Mouse (Mus musculus): ENCODE measurements at regions not wholly inside any gene's neighbourhood (a gene's known extent, or its start where the extent isn't known, plus 50 kb on each side); places are given as distances from the start of the nearest gene placed in this dataset.

DNA sequence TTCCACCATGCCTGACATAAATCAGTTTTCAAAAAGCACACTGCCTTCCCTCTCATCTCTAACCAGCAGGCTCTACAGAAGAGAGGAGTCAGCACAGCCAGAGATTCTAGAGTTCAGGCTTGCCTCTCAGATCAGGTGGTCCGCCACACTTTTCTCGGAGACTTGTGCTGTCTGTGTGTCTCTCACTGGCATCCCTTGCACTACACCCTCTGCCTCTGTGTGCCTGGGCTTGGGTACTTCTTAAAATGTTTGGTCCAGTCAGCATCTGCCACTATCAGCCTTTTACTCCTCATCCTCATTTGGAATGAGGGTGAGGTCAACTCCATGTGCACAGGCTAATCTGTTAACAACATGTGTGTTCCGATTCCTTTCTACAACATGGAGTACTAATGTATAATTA, 92.0 kb downstream of the S1pr1 start:
- Histone ChIP-seq H3K27ac (ENCODE audit: low read depth, low read length) (no peak overlapping the region), H3K9ac (replicated peaks; ENCODE audit: low read length, poor library complexity, severe bottlenecking) (no peak overlapping the region), H3K4me3 (ENCODE audit: low read depth, low read length) (no peak overlapping the region), H3K36me3 (ENCODE audit: insufficient read depth, low read length) (no peaks in the 10 kb centered on the region), H3K4me2 (ENCODE audit: low read depth, low read length, poor library complexity, severe bottlenecking) (no peak overlapping the region), H3K9me3 (ENCODE audit: low read length) (no peaks in the 10 kb centered on the region), H3K27me3 (ENCODE audit: insufficient read depth, low read length) (no peaks in the 10 kb centered on the region), H3K4me1 (ENCODE audit: insufficient read depth, low read length) (no peaks in the 10 kb centered on the region)
- 97% methylated on average over 3 of the region's 3 CpGs for WGBS
- ATAC-seq (ENCODE audit: low FRiP score) (no peak), DNase-seq (ENCODE audit: low spot score) (no peak)
- no peak for TF ChIP-seq CTCF (IDR thresholded peaks at IDR 0.05)

DNA sequence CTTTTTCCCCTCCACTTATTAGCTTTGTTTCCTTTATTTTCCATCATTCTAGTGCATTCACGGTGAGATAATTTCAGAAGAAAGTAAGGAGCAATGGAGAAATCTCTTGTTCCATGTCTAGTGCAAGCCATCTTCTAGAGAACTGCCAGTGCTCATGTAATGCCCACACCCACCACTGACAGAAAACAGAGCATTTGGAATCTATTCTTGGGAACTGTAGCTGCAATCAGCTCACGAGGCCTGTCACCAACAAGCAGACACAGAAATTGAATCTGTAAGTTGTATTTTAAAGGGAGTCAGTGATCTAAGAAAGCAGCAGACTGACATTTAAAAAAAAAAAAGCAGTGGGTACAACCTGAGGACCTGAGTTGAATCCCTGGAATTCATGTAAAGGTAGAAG, 92.6 kb downstream of the S1pr1 start:
- H3K9me3 ChIP-seq (ENCODE audit: low read length) = no peaks in the 10 kb centered on the region
- TF ChIP-seq CTCF (IDR thresholded peaks at IDR 0.05) = no peak
- no peak overlapping the region for H3K4me2 ChIP-seq (ENCODE audit: low read depth, low read length, poor library complexity, severe bottlenecking)
- no peak overlapping the region for H3K9ac ChIP-seq (replicated peaks; ENCODE audit: low read length, poor library complexity, severe bottlenecking)
- H3K4me1 ChIP-seq (ENCODE audit: insufficient read depth, low read length) = no peaks in the 10 kb centered on the region
- no peak overlapping the region for H3K27ac ChIP-seq (ENCODE audit: low read depth, low read length)
- H3K36me3 ChIP-seq (ENCODE audit: insufficient read depth, low read length) = no peaks in the 10 kb centered on the region
- no peak for ATAC-seq (ENCODE audit: low FRiP score)
- no peaks in the 10 kb centered on the region for H3K27me3 ChIP-seq (ENCODE audit: insufficient read depth, low read length)
- DNase-seq (ENCODE audit: low spot score) = no peak
- H3K4me3 ChIP-seq (ENCODE audit: low read depth, low read length) = no peak overlapping the region
- 77% methylated on average over 2 of the region's 2 CpGs for WGBS

DNA sequence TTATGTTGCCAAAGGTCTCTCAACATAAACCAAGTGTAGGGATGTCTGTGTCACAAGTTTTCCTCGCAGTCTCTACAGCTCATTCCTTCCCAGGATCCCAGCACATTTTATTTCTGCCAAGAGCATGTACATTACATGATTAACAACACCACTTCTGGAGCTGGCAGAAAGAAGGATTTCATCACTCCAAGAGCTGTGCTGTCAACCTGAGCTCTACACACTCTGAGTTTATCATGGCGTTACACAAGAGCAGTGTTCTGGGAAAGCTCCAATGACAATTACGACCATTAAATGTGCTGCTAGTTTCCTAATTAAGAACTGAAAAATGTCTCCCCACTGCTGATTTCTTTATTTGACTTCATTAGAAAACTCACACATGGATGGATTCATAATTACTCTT, 94.9 kb downstream of the S1pr1 start:
- Histone ChIP-seq H3K27me3 (ENCODE audit: insufficient read depth, low read length) (no peaks in the 10 kb centered on the region), H3K4me3 (ENCODE audit: low read depth, low read length) (no peak overlapping the region), H3K9me3 (ENCODE audit: low read length) (no peaks in the 10 kb centered on the region), H3K27ac (ENCODE audit: low read depth, low read length) (no peak overlapping the region), H3K4me2 (ENCODE audit: low read depth, low read length, poor library complexity, severe bottlenecking) (no peak overlapping the region), H3K9ac (replicated peaks; ENCODE audit: low read length, poor library complexity, severe bottlenecking) (no peak overlapping the region), H3K4me1 (ENCODE audit: insufficient read depth, low read length) (no peaks in the 10 kb centered on the region), H3K36me3 (ENCODE audit: insufficient read depth, low read length) (no peaks in the 10 kb centered on the region)
- WGBS = 84% methylated on average over 3 of the region's 3 CpGs
- DNase-seq (ENCODE audit: low spot score) = no peak
- ATAC-seq (ENCODE audit: low FRiP score) = no peak
- no peak for TF ChIP-seq CTCF (IDR thresholded peaks at IDR 0.05)

DNA sequence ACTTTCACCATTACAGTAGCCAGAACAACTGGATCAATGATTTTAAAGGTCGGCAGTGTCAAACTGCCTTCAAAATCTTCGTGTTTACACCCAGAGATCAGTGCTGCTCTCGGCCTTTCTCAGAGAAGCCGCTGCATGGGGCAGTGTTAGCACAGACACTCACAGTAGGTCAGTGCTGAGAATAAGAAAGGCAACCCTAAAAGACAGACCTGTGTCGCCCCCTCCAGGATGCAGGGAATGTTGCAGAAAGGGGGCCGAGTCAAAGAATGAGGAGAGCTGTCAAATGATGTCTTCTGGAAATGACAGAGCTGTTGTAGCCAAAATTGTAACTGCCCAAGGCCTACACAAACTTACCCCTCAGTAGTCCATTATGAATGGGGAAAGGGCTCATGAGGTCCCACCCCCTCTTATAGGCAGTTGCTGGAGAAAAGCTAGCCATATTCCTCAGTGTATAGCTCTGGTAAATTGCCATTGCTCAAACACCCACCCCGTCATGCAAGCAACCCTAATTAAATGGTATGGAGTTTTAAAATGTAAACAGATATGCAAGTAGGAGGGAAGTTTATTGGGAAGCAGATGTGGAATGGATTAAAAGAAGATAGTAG, 98.8 kb downstream of the S1pr1 start:
- peak; percentile 61 for TF ChIP-seq CTCF (IDR thresholded peaks at IDR 0.05)
- H3K27me3 ChIP-seq (ENCODE audit: insufficient read depth, low read length) = no peaks in the 10 kb centered on the region
- no peak overlapping the region for H3K9ac ChIP-seq (replicated peaks; ENCODE audit: low read length, poor library complexity, severe bottlenecking)
- H3K4me1 ChIP-seq (ENCODE audit: insufficient read depth, low read length) = no peaks in the 10 kb centered on the region
- no peak overlapping the region for H3K4me3 ChIP-seq (ENCODE audit: low read depth, low read length)
- ATAC-seq (ENCODE audit: low FRiP score) (peak; percentile 44; the same call in 1 of the 2 replicates), DNase-seq (ENCODE audit: low spot score) (peak; percentile 22)
- H3K36me3 ChIP-seq (ENCODE audit: insufficient read depth, low read length) = no peaks in the 10 kb centered on the region
- H3K27ac ChIP-seq (ENCODE audit: low read depth, low read length) = no peak overlapping the region
- H3K4me2 ChIP-seq (ENCODE audit: low read depth, low read length, poor library complexity, severe bottlenecking) = no peak overlapping the region
- no peaks in the 10 kb centered on the region for H3K9me3 ChIP-seq (ENCODE audit: low read length)
- WGBS = 38% methylated on average over 7 of the region's 7 CpGs

DNA sequence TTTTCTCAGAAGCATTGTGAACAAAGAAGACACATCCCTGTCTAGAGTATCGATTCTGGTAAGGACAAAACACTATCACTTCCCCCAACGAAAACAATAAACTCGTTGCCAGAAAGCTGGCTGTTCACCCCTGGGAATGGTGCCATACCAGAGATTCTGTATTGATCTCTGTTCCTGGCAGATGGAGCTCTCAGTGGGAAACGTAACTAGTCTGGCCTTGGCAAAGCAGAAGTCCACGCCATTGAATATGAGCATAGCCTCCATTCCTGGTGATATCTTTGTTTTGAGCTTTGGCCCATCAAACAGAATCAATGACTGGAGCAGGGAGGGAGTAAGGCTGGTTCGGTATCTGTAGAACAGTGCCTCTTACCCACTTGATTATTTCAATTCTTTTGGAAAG, 102.0 kb downstream of the S1pr1 start:
- H3K4me2 ChIP-seq (ENCODE audit: low read depth, low read length, poor library complexity, severe bottlenecking) = no peak overlapping the region
- H3K4me3 ChIP-seq (ENCODE audit: low read depth, low read length) = no peak overlapping the region
- no peak overlapping the region for H3K9ac ChIP-seq (replicated peaks; ENCODE audit: low read length, poor library complexity, severe bottlenecking)
- H3K4me1 ChIP-seq (ENCODE audit: insufficient read depth, low read length) = no peaks in the 10 kb centered on the region
- H3K27me3 ChIP-seq (ENCODE audit: insufficient read depth, low read length) = no peaks in the 10 kb centered on the region
- H3K27ac ChIP-seq (ENCODE audit: low read depth, low read length) = no peak overlapping the region
- TF ChIP-seq CTCF (IDR thresholded peaks at IDR 0.05) = no peak
- H3K36me3 ChIP-seq (ENCODE audit: insufficient read depth, low read length) = no peaks in the 10 kb centered on the region
- 72% methylated on average over 6 of the region's 6 CpGs for WGBS
- no peaks in the 10 kb centered on the region for H3K9me3 ChIP-seq (ENCODE audit: low read length)
- ATAC-seq (ENCODE audit: low FRiP score) (no peak), DNase-seq (ENCODE audit: low spot score) (no peak)

DNA sequence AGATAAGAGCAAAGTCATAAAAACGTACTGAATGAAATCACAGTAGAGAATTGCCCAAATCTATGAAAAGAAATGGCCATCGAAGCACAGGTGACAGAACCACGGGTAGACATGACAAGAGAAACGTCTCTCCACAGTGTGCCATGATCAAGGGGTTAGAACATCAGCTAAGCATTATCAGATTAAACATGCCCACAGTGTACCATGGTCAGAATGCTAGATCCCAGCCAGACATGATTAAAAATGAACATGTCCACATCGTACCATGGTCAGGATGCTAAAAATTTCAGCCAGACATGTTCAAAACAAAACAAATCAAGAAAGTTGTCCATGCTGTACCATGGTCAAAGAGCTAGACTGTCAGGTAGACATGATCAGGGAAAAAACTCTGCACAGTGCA, 106.8 kb downstream of the S1pr1 start:
- H3K27me3 ChIP-seq (ENCODE audit: insufficient read depth, low read length) = no peaks in the 10 kb centered on the region
- no peak for TF ChIP-seq CTCF (IDR thresholded peaks at IDR 0.05)
- H3K9ac ChIP-seq (replicated peaks; ENCODE audit: low read length, poor library complexity, severe bottlenecking) = no peak overlapping the region
- H3K36me3 ChIP-seq (ENCODE audit: insufficient read depth, low read length) = no peaks in the 10 kb centered on the region
- H3K4me1 ChIP-seq (ENCODE audit: insufficient read depth, low read length) = no peaks in the 10 kb centered on the region
- H3K4me3 ChIP-seq (ENCODE audit: low read depth, low read length) = no peak overlapping the region
- no peaks in the 10 kb centered on the region for H3K9me3 ChIP-seq (ENCODE audit: low read length)
- WGBS = 85% methylated on average over 5 of the region's 5 CpGs
- H3K4me2 ChIP-seq (ENCODE audit: low read depth, low read length, poor library complexity, severe bottlenecking) = no peak overlapping the region
- ATAC-seq (ENCODE audit: low FRiP score) = no peak
- no peak for DNase-seq (ENCODE audit: low spot score)
- no peak overlapping the region for H3K27ac ChIP-seq (ENCODE audit: low read depth, low read length)

All from midbrain, postnatal 0 days (tissue).